Mouse (Mus musculus) testis, postnatal 14 days (tissue): ENCODE results near the gene Tdrd3.

Source experiments
- DNase-seq: peaks from one replicate; pipeline ENCODE4 v3.0.0; 2021; ENCODE audit warnings: low spot score

The Tdrd3 gene

GRCm38 (mm10) chr14:87567034-87567461, 150.6 kb downstream of the Tdrd3 start:
- no peak for DNase-seq

GRCm38 (mm10) chr14:87567626-87568446, 151.4 kb downstream of the Tdrd3 start:
- peak; percentile 16 for DNase-seq

GRCm38 (mm10) chr14:87568447-87568908, 152.0 kb downstream of the Tdrd3 start:
- peak; percentile 76 for DNase-seq

- no peak for DNase-seq
Measured at GRCm38 (mm10) chr14:87569471-87569870, 153.0 kb downstream of the Tdrd3 start.

- no peak for DNase-seq
Measured at GRCm38 (mm10) chr14:87572453-87572852, 156.0 kb downstream of the Tdrd3 start.

GRCm38 (mm10) chr14:87582610-87583009, 166.2 kb downstream of the Tdrd3 start:
- DNase-seq = no peak
